Mouse (Mus musculus): ENCODE measurements around the gene Gm17026.
"Not testable (repeated sequence)": the region's sequence is repeated elsewhere in the genome, so short reads cannot be mapped to it uniquely, and the experiment has no call there.

Gene Gm17026

GRCm38 (mm10) chr14:42259948-42260347 lies at the start of gene Gm17026:
Gm17026 (minus strand) TSS chr14:42260048.
- DNase-seq (ENCODE audit: low spot score in 2 of 2), result not testable (repeated sequence)

- not testable (repeated sequence) for DNase-seq (ENCODE audit: low spot score in 2 of 2)
Observed at GRCm38 (mm10) chr14:42297258-42297657, 37.4 kb upstream of the Gm17026 start, which contains the start of gene Gm9611. Gm9611 (minus strand) TSS chr14:42297358.

- not testable (repeated sequence) for DNase-seq (ENCODE audit: low spot score in 2 of 2)
Observed at GRCm38 (mm10) chr14:42216766-42217537, 42.9 kb downstream of the Gm17026 start.

All from frontal cortex, postnatal 25 days (tissue).